Mouse (Mus musculus) mouse embryonic stem cell (cell line): ENCODE data around the gene Dand5.

Experiments used
- in situ Hi-C, 2 experiments: fragments of 300-500 bp; cut with MboI; formaldehyde crosslinking; loops; 1 replicate in 1 of 2; 3 replicates in 1 of 2; pipeline ENCODE4 v1.14.3; 2019 to 2020; ENCODE audit warnings: low sequenced_read_pairs in 2 of 2, low pct_unique_long_range_greater_than_20kb in 1 of 2, mixed read lengths in 1 of 2; ENCODE audit not compliant: unreplicated experiment in 1 of 2

Dand5 gene

GRCm38 (mm10) chr8:84788896-84789295 is 33.7 kb downstream of the Dand5 start:
- in situ Hi-C loops = loop anchor here in 1 of 2 experiments (5.0 kb wide), 1 partner anchor 42 kb away; no protein-coding TSS in a partner anchor

GRCm38 (mm10) chr8:84787523-84788302 is 34.9 kb downstream of the Dand5 start:
- in situ Hi-C loops = loop anchor here in 1 of 2 experiments (5.0 kb wide), 1 partner anchor 40 kb away; no protein-coding TSS in a partner anchor

- in situ Hi-C loops = loop anchor here in 1 of 2 experiments (5.0 kb wide), 1 partner anchor 40 kb away; no protein-coding TSS in a partner anchor
These were observed 35.7 kb downstream of the Dand5 start for GRCm38 (mm10) chr8:84786801-84787467.

DNA sequence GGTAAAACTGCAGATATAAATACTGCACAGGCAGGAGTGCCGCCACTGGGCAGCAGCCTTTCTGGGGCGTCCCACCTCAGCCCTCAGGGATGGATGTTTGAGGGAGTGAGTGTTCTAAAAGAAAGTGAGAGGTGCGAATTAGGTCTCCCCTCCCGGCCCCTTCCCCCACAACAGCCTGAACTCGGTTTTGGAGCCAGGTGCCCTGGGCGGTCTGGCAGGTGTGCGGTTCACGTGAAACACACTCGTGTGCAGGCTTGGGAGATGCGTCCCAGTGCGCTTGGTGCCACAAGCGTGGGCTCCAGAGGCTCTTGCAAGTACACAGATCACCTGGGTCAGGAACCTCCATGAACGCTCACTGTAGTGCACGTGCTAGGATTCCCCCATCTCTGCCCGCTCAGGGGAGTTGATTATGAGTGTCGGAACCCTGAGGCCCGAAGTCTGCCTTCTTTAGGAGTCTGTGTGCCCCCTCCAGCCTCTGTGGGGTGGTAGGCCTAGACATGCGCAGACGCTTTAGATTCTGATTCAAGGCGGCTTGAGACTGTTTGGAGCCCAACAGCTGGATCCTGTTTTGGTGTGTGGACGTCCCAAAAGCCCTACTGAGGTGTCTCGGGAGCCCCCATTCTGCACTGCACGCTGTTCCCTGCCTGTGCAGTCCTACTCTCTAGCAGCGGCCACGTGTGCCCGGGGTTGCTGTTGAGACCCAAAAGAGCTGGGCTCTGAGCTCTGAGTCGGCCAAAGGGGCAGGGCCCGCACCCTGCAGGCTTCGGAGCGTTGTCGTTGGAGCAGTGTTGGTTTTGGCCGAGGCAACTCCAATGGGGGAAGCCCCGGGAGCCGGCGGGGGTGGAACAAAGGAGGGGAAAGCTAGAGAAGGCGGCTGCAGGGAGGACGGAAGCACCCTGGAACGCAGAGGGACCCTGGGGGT is 36.6 kb downstream of the Dand5 start:
- in situ Hi-C loops = loop anchor here in 1 of 2 experiments (5.0 kb wide), 1 partner anchor 39 kb away; no protein-coding TSS in a partner anchor

- in situ Hi-C loops = loop anchor here in 1 of 2 experiments (5.0 kb wide), 1 partner anchor 38 kb away; no protein-coding TSS in a partner anchor
These were observed 37.2 kb downstream of the Dand5 start for GRCm38 (mm10) chr8:84785506-84785755.

GRCm38 (mm10) chr8:84784681-84785505 is 37.7 kb downstream of the Dand5 start:
- in situ Hi-C loops = loop anchor here in 1 of 2 experiments (5.0 kb wide), 1 partner anchor 38 kb away; no protein-coding TSS in a partner anchor

DNA sequence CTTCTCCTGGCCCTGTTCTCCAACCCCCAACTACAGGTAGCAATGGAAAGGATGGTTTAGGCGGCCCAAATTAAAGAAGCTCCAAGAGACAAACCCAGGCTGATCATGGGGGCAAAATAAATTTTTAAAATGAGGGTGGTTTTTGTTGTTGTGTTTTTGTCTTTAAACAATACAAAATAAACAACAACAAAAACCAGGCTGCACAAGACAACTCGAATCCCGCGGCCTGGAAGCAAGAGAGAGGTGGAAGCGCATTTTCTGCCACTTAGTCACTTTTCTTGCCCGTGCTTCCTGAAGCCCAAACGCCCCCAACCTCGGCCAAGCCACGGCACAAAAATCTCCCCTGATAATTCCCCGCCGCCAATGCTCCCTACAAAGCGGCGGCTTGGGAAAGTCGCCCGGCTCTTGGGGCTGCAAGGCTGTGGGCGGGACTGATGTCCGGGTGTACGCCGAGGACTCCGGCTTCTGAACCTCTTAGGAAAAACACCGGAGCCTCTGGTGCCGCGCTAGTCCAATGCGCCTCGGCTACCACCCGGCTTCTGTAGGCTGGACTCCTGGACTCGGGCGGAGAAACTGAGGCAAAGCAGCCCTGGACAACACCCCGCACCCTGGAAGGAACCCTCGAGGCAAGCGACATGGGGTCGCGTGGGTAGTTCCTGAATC is 38.6 kb downstream of the Dand5 start:
- in situ Hi-C loops = no loop called here

DNA sequence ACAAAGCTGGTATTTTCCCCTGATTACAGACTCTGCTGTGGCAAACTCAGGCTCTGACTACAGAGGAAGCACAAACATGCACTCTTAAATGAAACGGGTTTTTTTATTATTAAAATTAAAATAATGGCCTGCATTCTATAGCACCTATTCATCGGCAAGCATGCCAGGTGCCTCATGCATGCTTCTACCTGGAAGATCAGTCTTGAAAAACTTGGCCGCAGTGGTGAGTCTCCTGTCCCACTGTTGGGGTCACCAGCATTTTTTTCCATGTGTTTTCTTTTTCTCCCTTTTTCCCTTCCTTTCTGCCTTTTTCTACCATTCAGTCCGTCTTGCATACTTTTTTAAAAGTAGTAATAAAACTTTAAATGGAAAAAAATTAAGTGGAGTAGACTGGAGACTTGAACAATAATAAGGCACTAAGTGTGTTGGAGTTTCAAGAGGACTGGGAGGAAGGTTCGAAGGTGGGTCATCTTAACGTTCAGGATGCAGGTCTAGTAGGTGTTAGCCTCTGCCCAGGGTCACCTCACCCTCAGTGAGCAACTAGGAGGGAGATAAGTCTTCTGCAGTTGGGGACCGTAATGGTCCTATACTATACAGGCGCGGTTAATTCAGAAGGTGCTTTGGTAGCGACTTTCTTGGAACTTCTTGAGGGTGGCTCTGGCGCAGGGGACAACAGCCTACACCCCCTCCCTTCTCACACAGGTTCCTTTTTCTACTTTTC is 39.3 kb downstream of the Dand5 start:
- in situ Hi-C loops = no loop called here

- in situ Hi-C loops = no loop called here
These were observed 39.9 kb downstream of the Dand5 start for GRCm38 (mm10) chr8:84782680-84783079.

- in situ Hi-C loops = no loop called here
These were observed 40.7 kb downstream of the Dand5 start for GRCm38 (mm10) chr8:84781686-84782505.

GRCm38 (mm10) chr8:84780949-84781680 is 41.5 kb downstream of the Dand5 start:
- in situ Hi-C loops = no loop called here

DNA sequence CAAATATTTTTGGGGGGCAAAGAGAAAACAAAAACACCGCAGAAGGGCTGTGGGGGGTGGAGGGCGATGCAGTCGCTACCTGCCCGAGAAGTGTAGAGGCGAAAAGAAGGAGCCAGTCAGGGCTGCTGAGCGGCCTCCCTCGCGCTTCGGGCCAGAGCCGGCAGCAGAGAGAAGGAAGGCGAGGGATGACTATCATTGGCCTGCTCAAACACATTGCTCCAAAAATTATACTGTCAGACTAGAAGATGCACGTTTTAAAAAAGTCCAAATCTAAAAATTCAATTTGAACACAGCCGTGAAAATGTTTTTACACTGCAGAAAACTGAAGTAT is 42.4 kb downstream of the Dand5 start:
- in situ Hi-C loops = no loop called here

DNA sequence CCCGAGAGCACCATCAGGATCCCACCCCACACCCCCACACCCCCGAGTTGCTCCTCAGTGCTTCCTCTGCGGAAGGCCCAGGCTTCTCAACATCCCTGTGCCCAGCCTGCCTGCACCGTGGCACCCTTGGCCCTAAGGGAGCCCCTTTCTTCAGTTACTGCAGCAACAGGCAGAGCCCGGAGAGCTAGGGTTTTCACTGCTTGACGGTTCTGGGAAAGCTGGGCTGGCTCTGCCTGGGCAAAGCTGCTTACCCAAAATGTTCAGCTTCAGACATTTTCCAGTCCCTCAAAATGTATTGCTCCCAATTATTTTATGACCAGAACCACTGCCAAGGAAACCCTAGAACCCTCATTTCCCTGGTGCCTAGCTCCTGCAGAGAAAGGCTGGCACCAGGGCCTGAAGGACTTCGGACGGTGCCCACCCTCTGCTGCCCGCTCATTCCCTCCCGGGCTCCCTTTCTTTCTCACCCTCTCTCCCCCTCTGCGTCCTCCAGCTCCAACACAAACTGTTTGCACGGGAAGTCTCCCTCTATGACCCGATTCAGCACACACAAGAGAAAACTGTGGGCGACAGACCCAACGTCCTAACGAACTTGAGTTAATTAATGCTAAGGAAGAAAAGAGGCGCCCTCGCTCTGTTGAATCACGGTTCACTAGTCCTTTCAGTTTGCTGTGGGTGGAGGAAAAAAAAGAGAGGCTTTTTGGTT is 43.0 kb downstream of the Dand5 start:
- in situ Hi-C loops = no loop called here

DNA sequence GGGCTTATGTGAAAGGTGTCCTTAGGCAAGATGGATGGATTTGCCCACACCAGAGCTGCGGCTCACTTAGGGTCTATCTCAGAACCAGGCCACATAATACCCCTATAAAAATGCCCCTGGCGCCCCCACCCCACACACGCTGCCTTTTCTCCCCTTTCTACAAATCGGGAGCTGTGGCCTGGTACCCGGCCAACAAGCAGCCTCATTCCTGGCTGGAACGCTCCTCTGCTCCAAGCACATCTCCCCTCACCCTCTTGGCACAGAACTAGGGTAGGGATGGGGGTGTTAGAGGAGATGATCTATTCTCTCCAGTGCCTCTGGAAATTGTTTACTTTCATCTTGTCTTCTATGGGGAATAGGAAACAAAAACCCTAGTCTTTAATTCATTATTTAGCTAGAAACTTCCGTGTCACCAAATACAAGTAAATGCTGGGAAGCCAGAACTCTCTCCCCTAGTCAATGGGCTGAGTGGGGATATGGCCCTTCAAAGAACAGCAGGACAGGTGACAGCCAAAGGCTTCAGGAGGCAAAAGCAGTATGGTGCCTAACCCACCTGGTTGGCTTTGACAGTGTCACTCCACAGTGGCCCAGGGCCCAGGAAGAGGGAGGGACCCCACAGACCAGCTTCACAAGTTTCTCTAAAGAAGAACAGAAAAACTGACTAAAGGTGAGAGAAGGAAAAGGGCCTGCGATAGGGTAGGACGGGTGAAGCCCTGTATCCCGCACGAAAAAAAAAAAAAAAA is 43.8 kb downstream of the Dand5 start:
- in situ Hi-C loops = no loop called here
